Mouse (Mus musculus) limb, embryonic 15.5 days (tissue): ENCODE data around the gene Fbxo7. TPM values are rescaled to one million over a fixed set of nuclear protein-coding genes. Genes with fewer than 3 reads are reported as not detected.
A peak's percentile ranks its signal among the peaks of the same experiment; 100 is the strongest.

Source experiments
- ATAC-seq: fragments of 200-750 bp; cut with Nextera tagmentation; 2 replicates; pipeline ENCODE4 v1.8.0; 2017; ENCODE audit warnings: low read depth, moderate TSS enrichment; ENCODE audit not compliant: insufficient number of reproducible peaks, low FRiP score, low TSS enrichment
- H3K27ac ChIP-seq: fragments of 300-500 bp; sonication (generic); 2 replicates; pipeline ENCODE4 v1.5.1; 2015; ENCODE audit warnings: moderate library complexity, mild to moderate bottlenecking, inconsistent platforms
- H3K27me3 ChIP-seq: fragments of 300-500 bp; sonication (generic); 2 replicates; pipeline ENCODE4 v1.6.1; 2015; ENCODE audit warnings: inconsistent platforms
- H3K36me3 ChIP-seq: fragments of 300-500 bp; sonication (generic); 2 replicates; pipeline ENCODE4 v1.6.1; 2015; ENCODE audit warnings: inconsistent platforms
- H3K4me1 ChIP-seq: fragments of 300-500 bp; sonication (generic); 2 replicates; pipeline ENCODE4 v1.6.1; 2015; ENCODE audit warnings: inconsistent platforms
- H3K4me2 ChIP-seq: fragments of 300-500 bp; sonication (generic); 2 replicates; pipeline ENCODE4 v1.6.1; 2015; ENCODE audit warnings: mild to moderate bottlenecking, inconsistent platforms
- H3K4me3 ChIP-seq: fragments of 300-500 bp; sonication (generic); 2 replicates; pipeline ENCODE4 v1.5.1; 2015; ENCODE audit warnings: mild to moderate bottlenecking, inconsistent platforms
- H3K9ac ChIP-seq: fragments of 300-500 bp; sonication (generic); 2 replicates; pipeline ENCODE4 v1.6.1; 2015; ENCODE audit warnings: inconsistent platforms
- H3K9me3 ChIP-seq: fragments of 300-500 bp; sonication (generic); 2 replicates; pipeline ENCODE4 v1.6.1; 2016; ENCODE audit warnings: inconsistent platforms
- WGBS: fragments of 180-500 bp; shearing (Covaris S2); methylation state at CpG from one replicate; pipeline ENCODE4 v1.1.7; 2015; 5-methylcytosine and 5-hydroxymethylcytosine counted together
- polyA plus RNA-seq: library from polyadenylated mRNA; unstranded; fragments of >200 nt; fragmentation: Nextera tagmentation; extraction: Ambion mirVana; gene quantifications from 2 replicates; pipeline ENCODE4 v1.2.1, GENCODE M21; 2015

Gene Fbxo7
- polyA plus RNA-seq, result 30.3 and 34.0 TPM in 2 replicates

DNA sequence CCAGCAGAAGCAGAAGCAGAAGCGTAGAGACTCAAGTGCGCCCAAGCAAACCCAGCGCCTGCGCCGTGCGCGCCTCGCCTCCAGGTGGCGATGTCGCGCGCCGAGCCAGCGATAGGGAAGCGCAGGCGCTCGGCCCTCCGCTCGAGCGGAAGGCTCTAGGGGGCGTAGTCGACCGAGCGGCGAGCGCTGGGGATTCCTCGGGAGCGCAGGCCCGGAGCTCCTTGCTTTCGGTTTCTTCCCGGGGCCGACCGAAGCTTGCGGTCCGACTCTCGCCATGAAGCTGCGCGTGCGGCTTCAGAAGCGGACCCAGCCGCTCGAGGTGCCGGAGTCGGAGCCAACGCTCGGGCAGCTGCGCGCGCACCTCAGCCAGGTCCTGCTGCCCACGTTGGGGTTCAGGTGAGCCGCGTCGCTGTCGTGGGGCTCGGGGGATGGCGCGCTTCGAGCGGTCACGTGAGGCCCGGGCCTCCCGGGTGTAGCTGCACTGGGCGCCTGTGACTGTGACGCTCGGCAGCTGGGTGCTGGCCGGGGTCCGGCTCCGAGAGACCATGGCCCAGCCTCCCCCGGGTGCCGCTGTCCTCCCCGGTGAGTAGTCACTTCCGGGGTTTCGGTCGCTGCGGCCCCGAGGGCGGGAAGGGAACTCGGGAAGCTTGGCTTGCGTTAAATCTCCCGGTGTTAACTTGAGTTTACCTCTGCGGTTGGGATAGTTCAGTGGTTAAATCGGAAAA lies at the start of gene Fbxo7:
TSS of gene Fbxo7 (plus strand) at position 224 of the 725 bp plus-strand sequence.
- peak within 1 kb of the TSS; percentile 94 for H3K9ac ChIP-seq
- H3K27ac ChIP-seq, result peak within 1 kb of the TSS; percentile 93
- peak within 1 kb of the TSS; percentile 94 for H3K4me3 ChIP-seq
- WGBS, result under 1% methylated on average over 82 of the region's 82 CpGs
- peak within 1 kb of the TSS; percentile 66 for H3K4me2 ChIP-seq
- H3K36me3 ChIP-seq, result 0 out of 2 replicates have a peak, but pooled peaks cover 7% of the 10 kb centered on the region
- H3K4me1 ChIP-seq, result peaks cover 7% of the 10 kb centered on the region
- H3K9me3 ChIP-seq, result no peaks in the 10 kb centered on the region
- ATAC-seq, result peak; percentile 94
- H3K27me3 ChIP-seq, result no peaks in the 10 kb centered on the region

GRCm38 (mm10) chr10:85972915-85973314 lies 48.9 kb upstream of the Fbxo7 start:
- 70% methylated on average over 4 of the region's 4 CpGs for WGBS
- peak; percentile 76; the same call in 1 of the 2 replicates for ATAC-seq

GRCm38 (mm10) chr10:85989412-85990115 lies 32.2 kb upstream of the Fbxo7 start:
- no peak overlapping the region for H3K27ac ChIP-seq
- WGBS, result 60% methylated on average over 6 of the region's 6 CpGs
- H3K9me3 ChIP-seq, result no peaks in the 10 kb centered on the region

More at GRCm38 (mm10) chr10:85972915-85973314, 48.9 kb upstream of the Fbxo7 start:
- Histone ChIP-seq H3K27ac (peak overlapping the region; percentile 72), H3K27me3 (no peaks in the 10 kb centered on the region), H3K9ac (no peak overlapping the region), H3K4me2 (no peak overlapping the region), H3K4me3 (no peak overlapping the region), H3K9me3 (no peaks in the 10 kb centered on the region), H3K36me3 (no peaks in the 10 kb centered on the region), H3K4me1 (no peaks in the 10 kb centered on the region)

DNA sequence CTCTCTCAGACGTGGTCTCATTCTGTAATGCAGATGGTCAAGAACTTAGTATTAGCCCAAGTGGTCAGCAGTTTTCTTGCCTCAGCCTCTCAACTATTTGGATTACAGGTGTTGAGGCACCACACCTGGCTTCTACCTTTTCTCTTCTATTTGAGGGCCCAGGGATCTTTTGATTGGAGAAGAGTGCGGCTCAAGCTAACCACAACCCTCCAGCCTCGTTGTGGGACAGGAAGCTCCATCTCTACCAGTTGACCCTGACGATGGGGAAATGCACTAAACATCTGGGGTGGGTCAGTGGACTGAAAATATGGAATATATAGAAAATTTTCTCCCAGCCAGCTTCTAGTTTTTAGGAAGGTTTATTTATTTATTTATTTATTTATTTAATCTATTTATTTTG lies 29.4 kb upstream of the Fbxo7 start:
- H3K4me3 ChIP-seq, result no peak overlapping the region
- no peak overlapping the region for H3K27ac ChIP-seq
- no peaks in the 10 kb centered on the region for H3K36me3 ChIP-seq
- H3K4me1 ChIP-seq, result no peaks in the 10 kb centered on the region
- no peaks in the 10 kb centered on the region for H3K9me3 ChIP-seq
- H3K27me3 ChIP-seq, result no peaks in the 10 kb centered on the region
- H3K9ac ChIP-seq, result no peak overlapping the region
- H3K4me2 ChIP-seq, result no peak overlapping the region
- WGBS, result 85% methylated on average over 4 of the region's 4 CpGs
- ATAC-seq, result no peak

More at GRCm38 (mm10) chr10:85989412-85990115, 32.2 kb upstream of the Fbxo7 start:
- no peak overlapping the region for H3K9ac ChIP-seq
- H3K27me3 ChIP-seq, result no peaks in the 10 kb centered on the region
- no peaks in the 10 kb centered on the region for H3K4me1 ChIP-seq
- no peaks in the 10 kb centered on the region for H3K36me3 ChIP-seq
- H3K4me2 ChIP-seq, result no peak overlapping the region
- no peak for ATAC-seq
- H3K4me3 ChIP-seq, result no peak overlapping the region

DNA sequence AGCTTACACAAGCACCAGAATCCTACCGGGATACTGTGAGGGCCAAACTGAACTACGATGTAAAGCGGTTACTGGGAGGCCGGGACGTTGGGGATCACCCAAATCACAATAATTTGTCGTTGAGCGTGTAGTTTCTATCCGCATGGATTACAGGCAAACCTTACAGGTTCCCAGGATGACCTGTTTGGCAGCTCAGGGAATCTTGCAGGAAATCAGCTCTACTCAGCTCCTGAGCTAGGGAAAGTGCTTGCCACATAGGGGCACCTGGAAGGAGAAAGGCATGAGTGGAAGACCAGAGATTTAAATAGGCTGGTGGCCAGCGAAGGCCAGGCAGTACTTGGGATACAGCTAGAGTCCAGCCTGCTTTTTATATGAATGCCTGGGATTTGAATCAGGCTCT lies 27.9 kb upstream of the Fbxo7 start:
- Histone ChIP-seq H3K4me1 (no peaks in the 10 kb centered on the region), H3K36me3 (no peaks in the 10 kb centered on the region), H3K27ac (no peak overlapping the region), H3K4me3 (no peak overlapping the region), H3K27me3 (no peaks in the 10 kb centered on the region), H3K4me2 (no peak overlapping the region), H3K9ac (no peak overlapping the region), H3K9me3 (no peaks in the 10 kb centered on the region)
- 72% methylated on average over 9 of the region's 9 CpGs for WGBS
- no peak for ATAC-seq

- H3K4me1 ChIP-seq, result no peaks in the 10 kb centered on the region
- no peak for ATAC-seq
- H3K9me3 ChIP-seq, result no peaks in the 10 kb centered on the region
These were observed 27.1 kb upstream of the Fbxo7 start for GRCm38 (mm10) chr10:85994543-85995104.

GRCm38 (mm10) chr10:86000447-86000846 lies 21.3 kb upstream of the Fbxo7 start:
- Histone ChIP-seq H3K4me1 (no peaks in the 10 kb centered on the region), H3K9me3 (no peaks in the 10 kb centered on the region), H3K27ac (no peak overlapping the region), H3K27me3 (no peaks in the 10 kb centered on the region), H3K9ac (no peak overlapping the region), H3K4me3 (no peak overlapping the region), H3K4me2 (no peak overlapping the region), H3K36me3 (no peaks in the 10 kb centered on the region)
- no peak for ATAC-seq
- WGBS, result 92% methylated on average over 4 of the region's 4 CpGs

More at GRCm38 (mm10) chr10:85994543-85995104, 27.1 kb upstream of the Fbxo7 start:
- no peak overlapping the region for H3K4me2 ChIP-seq
- H3K9ac ChIP-seq, result no peak overlapping the region
- H3K27ac ChIP-seq, result no peak overlapping the region
- H3K27me3 ChIP-seq, result no peaks in the 10 kb centered on the region
- 60% methylated on average over 5 of the region's 5 CpGs for WGBS
- no peak overlapping the region for H3K4me3 ChIP-seq
- H3K36me3 ChIP-seq, result no peaks in the 10 kb centered on the region

DNA sequence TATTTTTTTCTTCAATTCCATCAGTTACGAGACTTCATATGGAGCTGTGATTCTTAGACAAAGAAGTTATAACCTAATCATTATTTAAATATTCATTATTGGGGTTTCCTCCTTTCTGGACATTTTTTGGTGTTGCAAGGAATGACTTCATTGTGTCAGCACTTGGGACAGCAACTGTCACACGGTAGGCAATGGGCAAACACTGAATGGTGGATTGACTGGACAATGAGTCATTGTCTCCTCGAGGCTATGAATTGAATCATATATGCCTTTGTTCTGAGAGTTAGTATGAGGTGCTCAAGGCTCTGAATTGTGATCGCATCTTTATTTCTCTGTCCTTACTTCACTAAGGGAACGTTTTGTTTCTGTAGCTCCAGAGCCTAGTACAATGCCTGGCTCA lies 15.3 kb upstream of the Fbxo7 start:
- 78% methylated on average over 5 of the region's 5 CpGs for WGBS
- Histone ChIP-seq H3K9me3 (no peaks in the 10 kb centered on the region), H3K27ac (no peak overlapping the region), H3K9ac (no peak overlapping the region), H3K4me1 (no peaks in the 10 kb centered on the region), H3K4me3 (no peak overlapping the region), H3K4me2 (no peak overlapping the region), H3K27me3 (no peaks in the 10 kb centered on the region), H3K36me3 (no peaks in the 10 kb centered on the region)
- no peak for ATAC-seq

DNA sequence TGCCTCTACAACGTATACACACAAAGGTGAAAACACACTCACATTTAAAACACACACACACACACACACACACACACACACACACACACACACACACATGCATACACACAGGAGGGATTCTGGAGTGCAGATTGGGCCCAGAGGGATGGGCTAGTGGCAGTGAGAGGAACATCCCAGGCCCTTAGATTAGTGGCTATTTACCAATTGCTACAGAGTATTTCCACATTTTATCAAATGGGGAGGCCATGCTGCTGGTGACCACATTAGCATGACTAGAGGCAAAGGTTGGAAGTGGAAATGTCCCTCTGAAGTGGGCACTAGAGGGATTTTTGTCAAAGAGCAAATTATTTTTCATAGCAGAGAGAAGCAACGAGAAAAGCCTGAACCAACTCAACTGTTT lies 12.1 kb upstream of the Fbxo7 start:
- Histone ChIP-seq H3K4me1 (no peaks in the 10 kb centered on the region), H3K9ac (no peak overlapping the region), H3K4me2 (no peak overlapping the region), H3K27ac (no peak overlapping the region), H3K36me3 (no peaks in the 10 kb centered on the region), H3K27me3 (no peaks in the 10 kb centered on the region), H3K4me3 (no peak overlapping the region), H3K9me3 (no peaks in the 10 kb centered on the region)
- no peak for ATAC-seq
- WGBS, result 77% methylated on average over 2 of the region's 2 CpGs

- WGBS, result 15% methylated on average over 6 of the region's 6 CpGs
- H3K4me1 ChIP-seq, result no peaks in the 10 kb centered on the region
- no peaks in the 10 kb centered on the region for H3K36me3 ChIP-seq
- no peak overlapping the region for H3K4me2 ChIP-seq
- 0 out of 2 replicates have a peak overlapping the region, but pooled peaks have one; percentile 3 for H3K27ac ChIP-seq
- peak overlapping the region; percentile 3; the same call in 1 of the 2 replicates for H3K4me3 ChIP-seq
- ATAC-seq, result no peak
- no peak overlapping the region for H3K9ac ChIP-seq
- H3K9me3 ChIP-seq, result no peaks in the 10 kb centered on the region
- H3K27me3 ChIP-seq, result no peaks in the 10 kb centered on the region
These were observed 11.1 kb upstream of the Fbxo7 start for GRCm38 (mm10) chr10:86010636-86011035.

GRCm38 (mm10) chr10:86011172-86011571 lies 10.6 kb upstream of the Fbxo7 start:
- Histone ChIP-seq H3K27me3 (no peaks in the 10 kb centered on the region), H3K4me2 (no peak overlapping the region), H3K27ac (no peak overlapping the region), H3K36me3 (no peaks in the 10 kb centered on the region), H3K4me1 (no peaks in the 10 kb centered on the region), H3K4me3 (0 out of 2 replicates have a peak overlapping the region, but pooled peaks have one; percentile 3), H3K9ac (no peak overlapping the region), H3K9me3 (no peaks in the 10 kb centered on the region)
- 75% methylated on average over 2 of the region's 2 CpGs for WGBS
- ATAC-seq, result no peak

DNA sequence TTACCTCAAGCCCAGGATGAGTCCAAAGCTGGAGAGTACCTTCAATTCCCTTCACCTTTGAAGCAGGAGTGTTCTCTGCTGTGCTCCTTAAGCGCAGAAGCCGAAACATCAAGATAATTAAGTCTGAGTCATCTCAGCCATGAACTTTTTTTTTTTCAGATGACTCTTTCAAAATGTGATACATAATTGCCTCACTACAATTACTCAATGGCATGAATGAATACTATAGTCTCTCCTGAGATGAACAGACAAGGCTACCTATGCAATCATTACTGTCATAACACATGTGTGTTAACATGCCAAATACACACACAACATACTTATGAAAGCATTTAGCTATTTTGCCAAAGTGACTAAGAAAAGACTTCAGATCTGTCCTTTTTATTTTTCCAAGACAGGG lies 10.0 kb upstream of the Fbxo7 start, which contains the start of gene Bpifc:
TSS of gene Bpifc (minus strand) at position 115 of the 400 bp plus-strand sequence.
- 0 out of 2 replicates have a peak within 1 kb of the TSS, but pooled peaks have one; percentile 3 for H3K27ac ChIP-seq
- no peaks in the 10 kb centered on the region for H3K9me3 ChIP-seq
- H3K4me2 ChIP-seq, result no peak within 1 kb of the TSS
- no peaks in the 10 kb centered on the region for H3K36me3 ChIP-seq
- H3K4me3 ChIP-seq, result peak within 1 kb of the TSS; percentile 3; the same call in 1 of the 2 replicates
- H3K27me3 ChIP-seq, result no peaks in the 10 kb centered on the region
- no peaks in the 10 kb centered on the region for H3K4me1 ChIP-seq
- no peak for ATAC-seq
- no peak within 1 kb of the TSS for H3K9ac ChIP-seq
- 86% methylated on average over 2 of the region's 2 CpGs for WGBS
